16 mouse cellular contexts compared by ENCODE assay signal in the genomic region with DNA sequence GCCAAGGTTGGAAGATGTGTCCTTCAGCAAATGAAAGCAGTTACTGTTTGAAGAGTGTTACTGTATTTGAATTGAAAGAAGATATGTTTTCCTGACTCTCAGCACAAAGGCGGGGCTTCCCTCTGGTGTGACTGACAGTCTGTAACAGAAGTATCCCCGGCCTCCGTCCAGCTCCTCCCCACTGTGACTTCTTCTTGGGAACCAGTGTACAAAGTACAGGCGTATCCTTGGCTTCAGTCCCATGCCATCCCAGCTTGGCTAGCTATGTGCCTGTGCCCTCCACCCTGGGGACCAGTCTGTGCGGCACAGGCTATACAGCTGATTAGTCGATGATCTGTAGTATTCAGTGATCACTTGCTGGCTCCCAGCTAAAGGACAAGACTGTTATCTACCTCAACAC.
A peak's percentile ranks its signal among the peaks of the same experiment; 100 is the strongest.
DNase-seq lines count a peak whose midpoint lies in the region; ATAC-seq and TF ChIP-seq lines count a peak whose summit lies in the region.
"Had no signal": no experiment of that assay in that cellular context is flagged by ENCODE, and none has a peak within 500 bp of the region (broad histone marks: within the 10 kb centered on the region; RNA-seq: fewer than 3 reads in every experiment).

No protein-coding gene starts in this region.

- H3K4me2 ChIP-seq in hindbrain, postnatal 0 days (ENCODE audit: low read depth, low read length) = no peak overlapping the region
- H3K4me2 ChIP-seq: embryonic facial prominence, embryonic 15.5 days; heart, embryonic 12.5 days; intestine, embryonic 15.5 days; limb, embryonic 15.5 days had no signal

- H3K27ac ChIP-seq in hindbrain, postnatal 0 days = no peak overlapping the region
- no peak overlapping the region for H3K27ac ChIP-seq in hindbrain, embryonic 10.5 days
- H3K27ac ChIP-seq: embryonic facial prominence, embryonic 15.5 days; intestine, embryonic 15.5 days; limb, embryonic 15.5 days had no signal

- ATAC-seq in hindbrain, postnatal 0 days = 0 out of 2 replicates have a peak, but pooled peaks have one; percentile 43
- ATAC-seq: intestine, embryonic 15.5 days; midbrain, embryonic 16.5 days had no signal

- no peak overlapping the region for H3K9ac ChIP-seq in hindbrain, postnatal 0 days (replicated peaks; ENCODE audit: low read length)
- H3K9ac ChIP-seq: embryonic facial prominence, embryonic 15.5 days; heart, embryonic 12.5 days; intestine, embryonic 15.5 days; limb, embryonic 15.5 days had no signal

- no peak overlapping the region for H3K4me3 ChIP-seq in hindbrain, postnatal 0 days (ENCODE audit: low read length)
- H3K4me3 ChIP-seq in hindbrain, embryonic 10.5 days = no peak overlapping the region
- H3K4me3 ChIP-seq: embryonic facial prominence, embryonic 15.5 days; heart, embryonic 12.5 days; intestine, embryonic 15.5 days; limb, embryonic 15.5 days had no signal

- no peak for TF ChIP-seq CTCF in hindbrain, postnatal 0 days (IDR thresholded peaks at IDR 0.05; ENCODE audit: low read depth)

- H3K9me3 ChIP-seq in hindbrain, postnatal 0 days (ENCODE audit: low read length) = no peaks in the 10 kb centered on the region
- H3K9me3 ChIP-seq in hindbrain, embryonic 10.5 days = no peaks in the 10 kb centered on the region
- H3K9me3 ChIP-seq: embryonic facial prominence, embryonic 15.5 days; heart, embryonic 12.5 days; intestine, embryonic 15.5 days; limb, embryonic 15.5 days had no signal

- no peaks in the 10 kb centered on the region for H3K4me1 ChIP-seq in hindbrain, postnatal 0 days (ENCODE audit: insufficient read depth, low read length)
- H3K4me1 ChIP-seq in hindbrain, embryonic 10.5 days (replicated peaks) = no peaks in the 10 kb centered on the region
- H3K4me1 ChIP-seq: embryonic facial prominence, embryonic 15.5 days; intestine, embryonic 15.5 days; limb, embryonic 15.5 days had no signal

- no peaks in the 10 kb centered on the region for H3K36me3 ChIP-seq in hindbrain, postnatal 0 days (ENCODE audit: insufficient read depth, low read length)
- no peaks in the 10 kb centered on the region for H3K36me3 ChIP-seq in hindbrain, embryonic 10.5 days
- H3K36me3 ChIP-seq: embryonic facial prominence, embryonic 15.5 days; heart, embryonic 12.5 days; intestine, embryonic 15.5 days; limb, embryonic 15.5 days had no signal

- WGBS in hindbrain, postnatal 0 days = 48% methylated on average over 6 of the region's 6 CpGs
- 81% methylated on average over 6 of the region's 6 CpGs for WGBS in hindbrain, embryonic 10.5 days

- DNase-seq in cerebellum, postnatal 10 days = peak; percentile 39 to 62
- DNase-seq in cerebellum, postnatal 36 days = no peak
- DNase-seq in hindbrain, postnatal 0 days (ENCODE audit: low spot score) = peak; percentile 56
- DNase-seq in hindbrain, embryonic 10.5 days (ENCODE audit: low spot score) = no peak
- DNase-seq in kidney, adult 9 months = peak; percentile 82
- DNase-seq in kidney, postnatal 4 days = peak; percentile 3 to 13
- DNase-seq in layer of hippocampus, adult 9-10 months (ENCODE audit: low spot score) = no peak
- DNase-seq: B cell, adult 2 months; heart, postnatal 36 days; lung, postnatal 10 days; thymus, adult 2 months had no signal

- no peaks in the 10 kb centered on the region for H3K27me3 ChIP-seq in hindbrain, postnatal 0 days (ENCODE audit: insufficient read depth, low read length)
- H3K27me3 ChIP-seq in hindbrain, embryonic 10.5 days (ENCODE audit: insufficient read depth, poor library complexity, severe bottlenecking) = no peaks in the 10 kb centered on the region
- H3K27me3 ChIP-seq: embryonic facial prominence, embryonic 15.5 days; heart, embryonic 12.5 days; intestine, embryonic 15.5 days; limb, embryonic 15.5 days had no signal

Comparison
In these comparisons a context has a peak if more than half of its experiments do, and no peak if none do; other contexts are left out.
1. DNase-seq: peak in cerebellum, postnatal 10 days (2 of 2), hindbrain, postnatal 0 days (single experiment), kidney, adult 9 months (single experiment) and kidney, postnatal 4 days (2 of 2); none in cerebellum, postnatal 36 days (0 of 2), hindbrain, embryonic 10.5 days (single experiment) and layer of hippocampus, adult 9-10 months (single experiment).